In the genomic region with DNA sequence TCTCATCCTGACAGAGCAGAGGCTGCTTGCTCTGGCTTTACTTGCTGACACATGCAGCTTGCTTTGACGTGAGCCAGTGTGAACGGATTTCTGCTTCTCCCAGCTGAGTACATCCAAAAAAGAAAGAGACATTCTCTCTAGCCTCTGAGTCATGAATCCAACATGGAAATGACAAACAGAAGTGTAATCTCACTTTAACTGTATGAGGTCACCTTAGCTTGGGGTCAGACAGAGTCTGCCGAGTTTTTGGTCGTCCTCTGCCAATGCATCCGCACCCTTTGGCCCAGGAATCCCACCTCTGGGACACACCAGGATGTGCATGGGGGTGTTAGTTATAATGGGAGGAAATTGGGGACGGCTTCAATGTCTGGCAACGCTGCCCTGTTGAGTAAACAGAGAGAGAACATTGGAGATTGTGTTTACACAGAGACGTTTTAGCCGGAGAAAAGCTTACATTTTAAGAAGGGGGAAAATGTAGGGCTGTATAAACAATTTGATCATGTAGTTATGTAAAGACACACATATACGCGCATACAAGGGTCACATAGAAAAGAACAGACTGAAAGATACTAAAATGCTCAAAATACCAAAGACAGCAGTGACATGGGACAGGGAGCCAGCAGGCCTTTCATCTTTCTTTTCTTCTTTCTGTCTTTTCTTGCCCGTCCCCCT, we compare ENCODE assay signal across 11 mouse cellular contexts. TPM values are rescaled to one million over a fixed set of nuclear protein-coding genes. Genes with fewer than 3 reads are reported as not detected.
A peak's percentile ranks its signal among the peaks of the same experiment; 100 is the strongest.
DNase-seq lines count a peak whose midpoint lies in the region; ATAC-seq lines count a peak whose summit lies in the region.
"Had no signal": no experiment of that assay in that cellular context is flagged by ENCODE, and none has a peak within 500 bp of the region (broad histone marks: within the 10 kb centered on the region; RNA-seq: fewer than 3 reads in every experiment).

No protein-coding gene starts in this region.

- H3K4me3 ChIP-seq in embryonic facial prominence, embryonic 12.5 days, result no peak overlapping the region
- no peak overlapping the region for H3K4me3 ChIP-seq in heart, embryonic 16.5 days (ENCODE audit: low read length)
- H3K4me3 ChIP-seq: midbrain, embryonic 10.5 days had no signal

- H3K27ac ChIP-seq in embryonic facial prominence, embryonic 12.5 days, result peak overlapping the region; percentile 48; the same call in 1 of the 2 replicates
- H3K27ac ChIP-seq in heart, embryonic 16.5 days (ENCODE audit: low read length), result peak overlapping the region; percentile 42
- H3K27ac ChIP-seq: midbrain, embryonic 10.5 days had no signal

- DNase-seq in kidney, postnatal 25 days, result peak; percentile 30 to 75
- no peak for DNase-seq in kidney, adult 18-20 months
- peak; percentile 85 for DNase-seq in lung, postnatal 36 days
- DNase-seq in layer of hippocampus, postnatal 14 days (ENCODE audit: low spot score in 2 of 2), result no peak
- DNase-seq in c-Kit-positive CD71-positive TER-119-positive erythroid progenitor cells, embryonic 14.5 days (ENCODE audit: low spot score), result no peak
- DNase-seq: layer of hippocampus, postnatal 36 days had no signal

- no peak overlapping the region for H3K4me2 ChIP-seq in embryonic facial prominence, embryonic 12.5 days (replicated peaks)
- H3K4me2 ChIP-seq in heart, embryonic 16.5 days (ENCODE audit: low read depth, low read length), result 0 out of 2 replicates have a peak overlapping the region, but pooled peaks have one; percentile 13

- H3K9me3 ChIP-seq in embryonic facial prominence, embryonic 12.5 days, result peaks cover 6% of the 10 kb centered on the region; the same call in 1 of the 2 replicates
- 0 out of 2 replicates have a peak, but pooled peaks cover 2% of the 10 kb centered on the region for H3K9me3 ChIP-seq in heart, embryonic 16.5 days (replicated peaks; ENCODE audit: control insufficient read depth, low read length)

- no peak overlapping the region for H3K9ac ChIP-seq in embryonic facial prominence, embryonic 12.5 days
- H3K9ac ChIP-seq in heart, embryonic 16.5 days (ENCODE audit: low read length), result no peak overlapping the region

- WGBS in embryonic facial prominence, embryonic 12.5 days, result 49% methylated on average over 12 of the region's 12 CpGs
- WGBS in heart, embryonic 16.5 days, result 35% methylated on average over 12 of the region's 12 CpGs

- H3K36me3 ChIP-seq in embryonic facial prominence, embryonic 12.5 days, result no peaks in the 10 kb centered on the region
- no peaks in the 10 kb centered on the region for H3K36me3 ChIP-seq in heart, embryonic 16.5 days (ENCODE audit: control insufficient read depth, insufficient read depth)
- H3K36me3 ChIP-seq: midbrain, embryonic 10.5 days had no signal

- ATAC-seq in embryonic facial prominence, embryonic 12.5 days (ENCODE audit: insufficient number of reproducible peaks, insufficient read depth, low FRiP score, low TSS enrichment), result no peak
- ATAC-seq in heart, embryonic 16.5 days (replicated peaks; ENCODE audit: extremely low read depth, insufficient read depth, low FRiP score), result peak; percentile 37
- ATAC-seq in monocyte, adult 5-6 weeks (replicated peaks; ENCODE audit: insufficient number of reproducible peaks, low FRiP score, low TSS enrichment, poor library complexity, severe bottlenecking), result no peak
- ATAC-seq: forebrain, embryonic 14.5 days had no signal

- H3K4me1 ChIP-seq in embryonic facial prominence, embryonic 12.5 days, result 0 out of 2 replicates have a peak, but pooled peaks cover 8% of the 10 kb centered on the region
- H3K4me1 ChIP-seq in heart, embryonic 16.5 days (ENCODE audit: control insufficient read depth, insufficient read depth, low read length), result peaks cover 2% of the 10 kb centered on the region; the same call in 1 of the 2 replicates
- H3K4me1 ChIP-seq: midbrain, embryonic 10.5 days had no signal

- H3K27me3 ChIP-seq in embryonic facial prominence, embryonic 12.5 days, result no peaks in the 10 kb centered on the region
- H3K27me3 ChIP-seq in heart, embryonic 16.5 days (ENCODE audit: control insufficient read depth, insufficient read depth, low read length), result no peaks in the 10 kb centered on the region

RNA-seq across cellular contexts. Expression of a gene that starts 33.7 kb away (rescaled TPM):
- polyA plus RNA-seq in embryonic facial prominence, embryonic 12.5 days (2016; fragmentation: Nextera tagmentation; extraction: Ambion mirVana), result 36.5 and 39.7 TPM in 2 replicates
- polyA plus RNA-seq in heart, embryonic 16.5 days (2015; fragmentation: Nextera tagmentation; extraction: Ambion mirVana), result 8.7 and 10.2 TPM in 2 replicates
- total RNA-seq in monocyte, adult 5-6 weeks (2017), result 1.2 to 2.5 TPM (median 2.1 TPM) in 3 replicates
- total RNA-seq in layer of hippocampus, postnatal 14 days (2021), result 100 to 1,000 TPM; 144 to 148 TPM

RNA-seq across cellular contexts. Expression of a gene that starts 45.6 kb away (rescaled TPM):
- 15.9 and 16.8 TPM in 2 replicates for polyA plus RNA-seq in embryonic facial prominence, embryonic 12.5 days (2016; fragmentation: Nextera tagmentation; extraction: Ambion mirVana)
- 63.5 and 86.0 TPM in 2 replicates for polyA plus RNA-seq in heart, embryonic 16.5 days (2015; fragmentation: Nextera tagmentation; extraction: Ambion mirVana)
- total RNA-seq in monocyte, adult 5-6 weeks (2017), result 0.68 TPM in 1 of 3 replicates, not detected in the others
- 10 to 100 TPM; 55.0 to 55.3 TPM for total RNA-seq in layer of hippocampus, postnatal 14 days (2021)

RNA-seq across cellular contexts. Expression of a gene that starts 59.1 kb away (rescaled TPM):
- polyA plus RNA-seq in embryonic facial prominence, embryonic 12.5 days (2016; fragmentation: Nextera tagmentation; extraction: Ambion mirVana), result 16.1 and 19.6 TPM in 2 replicates
- polyA plus RNA-seq in heart, embryonic 16.5 days (2015; fragmentation: Nextera tagmentation; extraction: Ambion mirVana), result 15.3 and 15.9 TPM in 2 replicates
- 7.0 to 22.6 TPM (median 19.4 TPM) in 3 replicates for total RNA-seq in monocyte, adult 5-6 weeks (2017)
- 10 to 100 TPM; 27.1 to 30.9 TPM for total RNA-seq in layer of hippocampus, postnatal 14 days (2021)

Comparison
In these comparisons a context has a peak if more than half of its experiments do, and no peak if none do; other contexts are left out.
1. DNase-seq: peak in kidney, postnatal 25 days (2 of 2) and lung, postnatal 36 days (single experiment); none in kidney, adult 18-20 months (single experiment), layer of hippocampus, postnatal 14 days (0 of 2) and c-Kit-positive CD71-positive TER-119-positive erythroid progenitor cells, embryonic 14.5 days (single experiment).
2. RNA of a gene that starts 33.7 kb away (total RNA-seq): 144 to 148 TPM in layer of hippocampus, postnatal 14 days; 1.2 to 2.5 TPM in monocyte, adult 5-6 weeks; every median in the first group is over 10 times any median in the second.
3. RNA of a gene that starts 45.6 kb away (total RNA-seq): 55.0 to 55.3 TPM in layer of hippocampus, postnatal 14 days; 0.68 TPM in monocyte, adult 5-6 weeks; every median in the first group is over 10 times any median in the second.